Mouse (Mus musculus) 416B (cell line): Measurements from ENCODE around the gene Med13.

Experiments used
- DNase-seq: peaks from one replicate; pipeline ENCODE4 v3.0.0; 2011; ENCODE audit warnings: low read depth

Med13 gene

DNA sequence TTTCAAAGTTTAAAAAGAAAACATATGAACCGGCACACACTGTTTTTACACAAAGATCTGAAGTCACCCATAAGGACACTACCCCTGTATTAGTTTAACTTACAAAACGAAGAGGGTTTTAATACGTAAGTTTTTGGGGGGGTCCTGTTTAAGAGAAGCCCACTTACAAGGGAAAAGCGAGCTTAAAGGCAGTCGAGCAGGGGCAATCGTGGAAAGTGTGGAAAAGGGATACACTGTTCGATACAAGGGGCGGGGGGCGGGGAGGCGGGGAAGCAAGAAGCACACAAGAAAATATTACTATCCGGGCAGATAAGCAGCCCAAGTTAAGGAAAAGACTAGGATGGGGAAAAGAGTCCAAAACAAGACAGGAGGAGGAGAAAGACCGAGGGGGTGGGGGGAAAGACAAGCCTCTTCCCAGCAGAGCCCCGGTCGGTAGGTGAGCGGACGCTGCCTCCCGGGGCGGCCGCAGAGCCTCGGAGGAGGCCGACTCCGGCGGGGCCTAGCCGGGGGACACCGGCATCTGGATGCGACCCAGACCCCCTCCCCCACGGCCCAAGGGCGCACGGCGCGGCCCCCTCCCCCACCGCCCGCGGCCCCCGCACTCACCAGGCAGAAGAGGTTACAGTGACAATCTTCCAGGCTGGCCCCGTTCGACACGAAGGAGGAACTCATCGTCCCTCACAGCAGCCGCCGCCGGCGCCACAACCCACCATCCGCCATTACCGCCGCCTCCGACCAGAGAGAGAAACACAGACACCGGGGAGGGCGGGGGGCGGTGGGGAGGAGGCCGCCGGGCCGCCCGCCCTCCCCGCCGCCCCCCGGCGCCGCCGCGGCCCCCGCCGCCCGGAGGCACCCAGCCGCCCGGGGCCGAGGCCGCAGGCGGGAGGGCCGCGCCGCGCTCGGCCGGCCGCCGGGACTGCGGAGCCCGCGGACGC lies at the start of gene Med13:
Gene Med13 (minus strand): TSS at position 749 of the 935 bp plus-strand sequence.
- DNase-seq, result peak; percentile 51

DNA sequence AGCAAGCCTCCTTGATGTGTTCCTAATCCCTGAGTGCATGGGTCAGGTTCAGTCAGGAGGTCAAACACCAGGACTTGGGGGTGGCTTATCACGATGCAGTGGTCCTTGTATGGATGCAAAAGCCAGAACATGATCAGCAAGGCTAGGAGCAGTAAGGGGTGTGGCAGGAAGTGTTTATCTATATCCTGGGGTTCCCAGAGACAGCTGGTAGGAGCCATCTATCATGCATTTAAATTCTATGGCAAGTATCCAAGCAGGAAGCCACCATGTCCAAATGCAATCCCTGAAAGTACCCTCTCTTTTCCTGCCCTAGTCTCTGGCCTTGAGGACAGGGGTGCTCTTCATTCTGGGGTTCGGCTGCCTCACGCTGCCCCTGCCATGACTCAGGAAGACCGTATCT lies 47.2 kb upstream of the Med13 start:
- DNase-seq, result no peak

DNA sequence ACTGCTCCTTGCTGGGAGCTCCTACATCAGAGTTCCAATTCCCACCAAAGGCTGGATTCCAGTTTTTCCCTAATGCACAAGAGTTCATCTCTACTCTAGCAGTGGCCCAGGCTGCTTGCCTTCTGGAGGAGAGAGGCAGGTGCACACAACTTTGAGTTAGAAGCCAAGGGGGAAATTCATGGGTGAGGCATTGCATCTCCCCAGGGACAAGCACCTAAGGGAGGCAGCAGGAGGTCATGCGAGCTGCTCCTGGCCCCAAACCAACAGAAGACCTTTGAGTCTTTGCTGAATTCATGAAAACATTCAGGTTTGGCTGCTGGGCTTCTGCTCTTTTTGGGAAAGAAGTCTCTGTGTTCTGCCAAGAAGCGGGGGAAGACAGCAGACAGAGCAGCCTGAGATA lies 46.4 kb upstream of the Med13 start:
- DNase-seq, result no peak

DNA sequence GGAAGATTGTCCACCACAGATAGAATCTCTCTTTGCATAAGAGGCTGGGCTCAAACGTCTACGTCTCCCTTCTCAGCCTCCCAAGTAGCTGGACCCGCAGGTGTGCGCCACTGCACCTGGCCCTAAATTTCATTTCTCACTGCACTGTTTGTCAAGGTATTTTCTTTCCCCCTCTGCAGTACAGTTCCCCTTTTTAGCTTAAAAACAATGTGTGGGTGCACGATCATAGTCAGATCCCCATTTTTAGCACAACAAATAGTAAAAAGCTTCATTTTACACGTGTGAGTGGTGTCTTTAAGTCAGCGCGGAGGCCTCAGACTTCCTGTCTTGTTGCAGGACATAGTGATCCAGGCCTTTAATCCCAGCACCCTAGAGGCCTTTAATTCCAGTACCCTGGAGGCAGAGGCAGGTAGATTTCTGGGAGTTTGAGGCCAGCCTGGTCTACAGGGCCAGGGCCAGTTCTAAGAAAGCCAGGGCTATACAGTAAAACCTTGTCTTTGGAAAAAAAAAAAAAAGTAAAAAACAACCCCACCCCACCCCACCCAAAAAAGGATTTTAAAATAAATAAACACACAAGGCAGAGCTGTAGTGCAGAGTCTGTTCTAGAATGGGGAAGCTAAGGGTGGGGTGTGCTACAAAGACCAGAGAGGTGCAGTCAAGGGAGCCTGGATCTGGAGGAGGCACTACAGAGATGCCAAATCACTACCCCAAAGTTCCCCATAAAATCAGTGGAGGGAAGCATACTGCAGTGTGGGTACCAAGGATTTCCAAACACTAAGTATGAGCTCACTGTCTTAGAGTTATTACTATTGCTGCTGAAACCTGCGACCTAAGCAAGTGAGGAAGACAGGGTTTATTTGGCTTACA lies 42.1 kb upstream of the Med13 start:
- no peak for DNase-seq

DNA sequence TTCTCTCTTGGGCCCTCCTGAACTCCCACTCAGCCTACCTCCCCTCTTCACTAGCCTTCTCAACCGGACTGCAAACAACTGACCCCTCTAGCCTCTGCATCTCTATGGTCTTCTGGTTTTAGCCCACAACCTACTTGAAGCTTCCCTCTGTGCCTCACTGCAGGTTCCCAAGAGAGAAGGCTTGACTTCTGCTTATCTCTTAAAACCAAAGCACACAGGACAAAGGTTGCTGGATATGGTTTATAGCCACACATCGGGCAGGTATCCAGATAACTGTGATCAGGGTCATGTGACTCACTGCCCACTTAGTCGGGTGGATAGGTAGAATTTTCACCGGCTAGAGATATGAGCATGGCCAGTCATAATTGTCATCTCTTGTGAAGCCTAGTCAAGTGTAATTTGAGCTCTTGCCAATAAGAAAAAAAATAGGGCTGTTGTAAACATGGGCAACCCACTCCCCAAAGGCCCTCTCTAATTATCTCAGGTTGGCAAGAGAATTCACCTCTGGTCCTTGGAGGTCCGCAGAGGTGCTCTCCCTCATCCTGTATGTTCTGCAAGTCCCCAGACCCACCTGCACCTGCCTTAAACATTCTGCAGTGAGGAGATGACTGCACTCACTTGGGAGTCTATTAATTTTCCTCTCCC lies 39.7 kb upstream of the Med13 start:
- peak; percentile 76 for DNase-seq

DNA sequence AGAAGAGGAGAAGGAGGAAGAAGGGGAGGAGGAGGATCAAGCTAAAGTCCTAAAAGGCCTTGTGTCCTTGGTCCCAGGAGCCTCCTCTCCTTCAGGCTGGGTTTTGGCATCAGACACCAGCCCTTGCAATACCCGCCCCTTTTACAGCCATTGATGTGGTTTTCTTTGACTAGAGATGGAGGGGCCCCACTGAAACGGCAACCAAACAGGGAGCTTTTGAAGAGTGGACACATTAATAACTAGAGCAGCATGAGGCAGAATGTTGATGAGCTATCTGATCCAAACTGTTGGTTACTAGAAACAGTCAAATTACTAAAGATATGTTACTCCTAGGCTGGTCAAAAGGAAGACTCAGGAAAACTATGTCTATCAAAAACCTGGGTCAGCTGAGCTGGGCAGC lies 39.1 kb upstream of the Med13 start:
- peak; percentile 19 for DNase-seq

DNA sequence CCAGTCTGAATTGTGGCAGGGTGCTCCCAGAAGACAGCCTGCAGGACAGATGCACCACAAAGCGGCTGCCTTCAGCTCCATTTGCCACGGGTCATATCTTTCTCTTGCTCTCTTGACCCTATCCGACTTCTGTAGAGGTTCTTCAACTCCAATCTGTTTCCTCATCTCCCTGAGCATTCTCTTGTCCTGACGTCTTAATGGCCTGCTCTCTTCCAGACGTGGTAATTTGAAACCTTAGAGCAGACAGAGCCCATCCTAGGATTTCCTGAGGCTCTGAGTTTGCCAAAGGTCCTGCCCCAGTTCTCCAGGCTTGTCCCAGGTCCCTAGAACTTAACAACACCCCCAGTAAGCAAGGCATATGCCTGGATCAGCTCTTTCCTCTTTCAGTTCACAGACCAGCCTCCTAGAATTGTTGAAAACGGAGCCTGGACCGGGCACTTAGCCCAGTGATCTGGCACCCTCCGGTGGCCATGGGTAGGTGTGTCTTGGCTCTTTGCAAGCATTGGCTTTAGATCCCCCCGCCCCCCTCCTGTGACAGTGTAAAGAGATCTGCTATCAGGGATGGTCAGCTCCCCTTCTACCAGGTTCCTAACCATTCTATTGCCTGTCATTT lies 38.2 kb upstream of the Med13 start:
- DNase-seq, result peak; percentile 88

DNA sequence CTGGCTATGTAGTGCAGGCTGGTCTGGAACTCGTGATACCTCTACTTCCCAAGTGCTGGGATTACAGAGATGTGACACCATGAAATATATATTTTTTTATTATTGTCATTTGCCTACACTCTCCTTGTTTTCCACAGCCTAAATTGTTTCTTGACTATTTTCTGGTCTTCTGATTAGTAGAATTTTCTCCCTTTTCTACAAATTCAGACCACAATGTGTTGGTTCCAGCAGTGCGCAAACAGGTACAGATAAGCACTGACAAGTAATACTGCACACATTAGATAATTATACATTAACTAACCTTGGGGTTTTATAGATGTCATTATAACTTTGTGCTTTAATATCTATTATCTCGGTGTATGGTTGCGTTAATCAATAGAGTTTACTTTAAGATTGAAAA lies 37.7 kb upstream of the Med13 start:
- no peak for DNase-seq

DNA sequence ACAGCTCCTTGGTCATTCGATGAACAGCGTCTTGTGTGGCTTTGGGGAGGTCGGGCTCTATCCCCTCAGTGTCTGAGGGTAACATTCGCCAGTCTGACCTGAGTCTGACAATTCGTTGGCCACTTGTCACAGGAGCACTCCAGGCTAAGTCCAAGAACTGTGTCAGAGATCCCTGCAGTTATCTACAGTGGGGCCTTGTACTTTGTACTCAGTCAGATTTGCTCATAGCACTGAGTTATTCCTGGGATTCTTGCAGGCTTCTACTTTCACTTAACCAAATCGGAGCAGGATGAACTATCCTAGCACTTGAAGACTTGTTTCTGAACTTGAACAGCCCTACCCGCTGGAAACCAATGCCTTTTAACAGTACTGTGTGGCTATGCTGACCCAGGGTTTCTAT lies 34.3 kb upstream of the Med13 start:
- DNase-seq, result no peak

DNA sequence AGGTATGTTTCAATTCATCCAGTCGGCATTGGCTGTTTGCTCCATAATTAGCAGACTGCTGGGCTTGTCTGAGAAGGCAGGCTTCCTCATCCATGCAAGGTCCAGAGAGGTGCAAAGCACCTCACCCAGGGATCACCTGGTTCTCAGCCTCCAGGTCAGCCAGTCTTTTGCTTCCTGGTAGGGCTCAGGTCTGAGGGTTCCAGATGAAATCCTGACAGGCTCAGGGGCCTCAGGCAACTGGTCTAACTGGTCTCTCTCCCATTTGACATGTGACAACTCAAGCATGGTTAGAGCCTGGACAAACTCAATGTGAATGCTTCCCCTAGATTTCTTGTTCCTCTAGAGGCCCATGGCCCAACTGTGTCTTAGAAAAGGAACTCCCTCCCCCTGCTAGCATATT lies 32.9 kb upstream of the Med13 start:
- DNase-seq, result no peak

DNA sequence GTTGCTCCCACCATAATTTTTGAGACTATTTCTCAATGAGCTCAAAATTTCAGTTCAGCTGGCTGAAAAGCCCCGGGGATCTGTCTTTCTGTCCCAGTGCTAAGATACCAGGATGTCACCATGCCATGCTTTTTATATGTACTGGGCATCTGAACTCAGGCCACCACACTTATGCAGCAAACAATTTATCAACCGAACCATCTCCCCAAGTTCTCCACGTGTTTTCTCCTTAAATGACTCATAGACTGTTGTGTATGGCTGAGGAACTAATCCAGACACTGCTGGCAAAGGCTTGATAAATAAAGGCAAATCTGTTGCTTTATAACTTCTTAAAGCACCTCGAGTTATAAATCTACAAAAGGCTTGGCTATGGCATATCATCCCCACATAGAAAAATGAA lies 32.1 kb upstream of the Med13 start:
- DNase-seq, result peak; percentile 59

DNA sequence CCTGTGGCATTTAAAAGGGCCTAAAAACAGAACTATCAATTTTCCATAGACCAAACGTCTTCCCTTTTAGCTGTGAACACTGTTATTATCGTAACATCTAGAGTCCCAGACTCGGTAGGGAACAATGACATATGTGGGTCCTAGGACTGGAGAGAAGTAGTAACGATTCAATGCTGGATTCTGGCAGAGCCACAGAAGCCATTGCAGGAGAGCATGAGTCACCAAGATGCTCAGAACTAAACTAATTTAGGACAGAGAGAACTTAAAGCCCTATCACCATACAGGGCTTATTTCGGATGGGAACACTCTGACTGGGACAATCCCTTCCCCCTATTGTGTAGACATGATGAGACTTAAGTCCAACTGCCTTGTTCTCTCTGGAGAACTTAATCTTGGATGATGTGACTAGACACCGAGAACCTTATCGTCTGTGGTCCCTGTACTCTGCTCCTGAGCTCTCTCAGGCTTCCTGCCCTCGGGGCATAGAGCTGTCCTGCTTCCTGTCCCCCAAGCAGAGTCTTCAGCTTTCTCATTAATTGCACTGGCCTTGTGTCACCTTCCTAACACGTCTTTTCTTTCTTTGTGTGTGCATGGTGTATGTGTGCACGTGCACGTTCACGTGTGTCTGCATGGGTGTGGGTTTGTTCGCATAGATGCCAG lies 31.5 kb upstream of the Med13 start:
- DNase-seq, result peak; percentile 68

DNA sequence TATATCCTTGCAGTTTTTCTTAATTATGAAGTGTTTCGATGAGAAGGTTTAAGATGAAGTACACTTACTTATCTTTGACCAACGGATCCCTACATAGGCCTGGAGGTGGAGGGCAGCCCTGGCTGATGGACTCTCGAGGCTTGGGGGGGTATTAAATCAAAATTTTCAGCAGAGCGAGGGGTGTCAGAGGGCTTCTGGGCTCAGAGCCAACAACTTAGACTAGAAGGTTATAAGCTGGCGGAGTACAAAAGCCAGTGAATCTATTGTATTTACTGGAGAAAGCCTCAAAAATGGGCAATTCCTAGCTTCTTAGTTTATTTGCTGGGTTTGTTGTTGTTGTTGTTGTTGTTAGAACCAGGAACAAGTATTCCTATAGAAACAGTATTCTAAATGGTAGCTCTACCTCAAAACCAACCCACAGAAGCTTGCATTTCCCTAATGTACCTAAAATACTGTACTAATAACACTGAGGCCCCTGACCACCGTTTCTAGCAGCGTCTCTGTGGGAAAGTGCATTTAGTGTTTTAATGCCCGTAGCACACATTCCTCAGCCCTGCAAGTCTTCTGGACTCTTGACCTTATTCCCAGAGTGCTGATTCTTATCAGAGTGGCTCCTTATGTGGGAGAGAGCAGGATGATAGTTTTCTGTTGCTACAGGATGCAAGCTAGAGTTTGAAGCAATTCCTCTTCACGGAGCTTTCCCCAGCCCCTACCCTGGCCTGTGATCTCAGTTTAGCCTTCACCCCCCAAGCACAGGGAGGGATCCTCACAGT lies 29.9 kb upstream of the Med13 start:
- no peak for DNase-seq

DNA sequence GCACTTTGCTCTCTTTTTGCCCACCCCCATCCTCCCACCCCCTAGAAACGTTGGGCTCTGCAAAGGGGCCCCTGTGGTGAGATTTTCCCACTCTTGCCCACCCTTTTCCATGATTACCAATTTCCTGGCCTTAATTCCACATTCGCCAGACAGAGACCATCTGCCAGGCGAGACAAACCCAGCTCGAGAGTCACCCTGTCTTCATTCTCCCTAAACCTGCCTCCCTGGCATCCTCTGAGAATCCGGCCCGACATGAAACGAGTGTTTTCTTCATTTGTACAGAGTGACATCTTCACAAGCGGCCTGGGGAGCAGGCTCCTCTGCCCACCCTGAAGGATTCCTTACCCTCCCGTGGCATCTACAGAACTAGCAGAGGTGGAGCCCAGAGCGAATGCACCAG lies 29.2 kb upstream of the Med13 start:
- no peak for DNase-seq

DNA sequence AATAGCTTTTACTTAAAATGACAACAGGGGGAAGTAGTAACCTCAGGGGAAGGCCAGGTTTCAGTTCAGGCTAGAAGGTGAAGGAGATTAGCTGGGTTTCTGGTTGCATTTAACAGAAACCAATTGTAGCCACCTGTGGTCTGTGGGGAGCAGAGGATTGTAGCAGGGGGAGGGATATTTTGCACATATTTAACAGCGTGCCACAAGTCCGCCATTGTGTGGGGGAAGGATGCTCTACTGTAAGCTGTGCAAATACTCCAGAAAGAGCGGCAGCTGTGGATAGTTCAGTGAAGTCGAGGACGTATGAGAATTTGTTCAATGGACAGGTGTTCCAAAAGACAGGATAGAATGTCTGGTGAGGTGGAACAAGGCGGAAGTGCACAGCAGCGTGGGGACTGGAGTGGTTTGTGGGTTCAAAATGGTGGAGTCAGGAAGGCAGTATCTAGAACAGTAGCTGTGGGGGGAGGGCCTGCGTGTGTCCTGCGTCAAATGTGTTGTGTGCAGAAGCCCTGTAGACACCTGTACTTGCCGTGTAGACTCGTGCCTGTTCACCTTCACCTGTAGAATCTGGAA lies 28.4 kb upstream of the Med13 start:
- no peak for DNase-seq

DNA sequence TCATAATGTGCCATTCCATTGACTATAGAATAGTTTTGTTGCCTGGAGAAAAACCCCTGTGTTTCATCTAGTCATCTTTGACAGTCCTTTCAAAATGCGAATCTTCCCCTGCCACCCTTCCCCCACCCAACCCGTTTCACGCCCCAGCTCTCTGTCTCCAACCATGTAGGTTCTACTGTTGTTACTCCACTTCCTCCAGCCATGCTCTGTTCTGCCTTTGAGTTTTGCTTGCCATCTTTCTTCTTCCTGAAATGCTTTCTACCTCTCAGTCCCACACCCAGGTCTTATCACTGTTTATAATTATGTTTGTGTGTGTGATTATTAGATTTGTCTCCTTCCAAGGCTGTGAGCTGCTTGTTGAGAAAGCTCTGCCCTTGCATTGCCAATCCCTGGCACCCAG lies 26.7 kb upstream of the Med13 start:
- DNase-seq, result no peak

DNA sequence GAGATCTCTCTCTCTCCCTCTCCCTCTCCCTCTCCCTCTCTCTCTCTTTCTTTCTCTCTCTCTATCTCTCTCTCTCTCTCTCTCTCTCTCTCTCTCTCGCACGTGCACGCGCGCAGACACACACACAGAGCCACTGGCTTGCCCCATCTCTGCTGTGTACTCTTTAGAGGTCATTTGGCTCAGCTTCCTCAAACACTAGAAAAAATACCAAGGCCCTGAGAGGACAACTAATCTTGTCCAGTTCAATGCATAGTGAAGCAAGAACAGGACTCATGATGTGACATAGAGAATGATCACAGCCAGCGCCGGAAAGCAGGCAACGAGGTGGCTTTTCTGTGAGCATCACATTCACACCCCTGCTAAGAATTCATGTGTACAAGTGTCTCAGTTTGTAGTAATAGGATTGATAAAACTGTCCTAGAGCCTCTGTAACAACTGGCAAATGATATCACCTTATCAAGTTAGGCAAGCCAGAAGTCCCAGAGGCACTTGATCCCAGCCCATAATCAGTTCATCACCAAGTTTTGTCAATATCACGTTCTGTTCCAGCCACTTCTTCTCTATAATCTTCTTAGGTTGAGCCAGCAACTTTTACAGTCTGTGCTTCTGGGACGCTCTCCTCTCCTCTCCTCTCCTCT lies 25.2 kb upstream of the Med13 start:
- DNase-seq, result no peak

DNA sequence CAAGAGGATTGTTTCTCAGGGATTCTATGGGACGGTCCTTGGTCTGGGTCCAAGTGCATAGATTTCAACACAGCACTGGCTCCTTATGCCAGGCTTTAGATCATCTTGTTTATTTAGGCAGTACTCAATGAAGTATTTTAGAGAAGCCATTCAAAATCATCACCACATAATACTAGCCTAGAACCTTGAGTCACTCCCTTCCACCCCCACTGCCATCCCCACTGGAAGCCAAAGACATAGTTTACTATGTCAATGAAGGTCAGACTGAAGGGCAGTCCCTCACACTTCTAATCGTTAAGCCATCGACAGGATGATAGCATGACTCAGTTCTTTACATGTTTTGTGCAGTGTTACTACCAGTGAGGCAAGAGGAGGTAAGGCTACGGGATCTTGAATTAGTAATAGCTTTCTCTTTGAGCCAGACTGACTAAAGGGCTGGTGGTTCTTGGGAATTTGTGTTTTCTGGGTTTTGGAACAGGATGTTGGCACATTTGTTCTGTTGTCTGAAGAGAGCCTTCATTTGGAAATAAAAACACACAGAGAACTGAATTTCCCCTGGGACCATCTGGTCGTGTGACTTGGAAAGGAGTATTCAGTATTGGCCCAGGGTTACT lies 24.2 kb upstream of the Med13 start:
- DNase-seq, result peak; percentile 58

DNA sequence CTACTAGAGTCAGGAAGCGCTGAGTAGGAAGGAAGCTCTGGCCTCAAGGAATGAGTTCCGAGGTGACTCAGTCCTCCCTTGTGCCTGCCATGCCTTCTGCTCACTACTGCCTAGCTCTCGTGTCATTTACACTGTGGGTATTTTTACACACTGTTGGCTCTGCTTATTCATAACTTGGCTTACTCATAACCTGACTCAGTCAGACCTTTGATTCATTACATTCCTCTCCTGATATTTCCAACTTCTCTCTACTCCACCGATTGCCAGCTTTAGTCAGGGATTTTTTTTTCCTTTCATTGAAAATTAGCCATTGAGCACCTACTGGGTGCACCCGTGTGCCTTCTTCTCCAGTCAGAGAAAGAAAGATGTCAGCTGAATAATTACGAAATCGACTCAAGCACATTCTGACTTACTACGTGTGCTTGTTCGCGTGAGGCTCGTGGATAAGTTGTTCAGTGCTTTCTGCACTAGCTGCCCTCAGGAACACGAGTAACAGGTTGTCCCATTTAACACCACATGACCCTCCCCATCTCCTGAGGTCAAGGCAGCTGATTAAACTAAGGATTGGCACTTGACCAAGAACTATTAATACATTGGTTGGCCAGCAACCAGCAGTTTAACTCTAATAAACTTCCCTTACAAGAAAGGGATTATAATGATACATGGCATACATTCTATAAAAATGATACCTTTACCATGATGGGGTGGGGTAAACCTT lies 23.3 kb upstream of the Med13 start:
- peak; percentile 67 for DNase-seq
